Mouse (Mus musculus) hindbrain, embryonic 14.5 days (tissue): ENCODE measurements around the gene Dnaic1. TPM values are rescaled to one million over a fixed set of nuclear protein-coding genes. Genes with fewer than 3 reads are reported as not detected.
"Not testable (repeated sequence)": the region's sequence is repeated elsewhere in the genome, so short reads cannot be mapped to it uniquely, and the experiment has no call there.

ENCODE experiments used
- ATAC-seq: fragments of 200-750 bp; cut with Nextera tagmentation; 2 replicates; pipeline ENCODE4 v1.8.0; 2017; ENCODE audit warnings: moderate number of reproducible peaks, mild to moderate bottlenecking, moderate TSS enrichment, moderate library complexity; ENCODE audit not compliant: low FRiP score
- DNase-seq: peaks from one replicate; pipeline ENCODE4 v3.0.0-alpha.2; 2015; ENCODE audit warnings: low spot score
- H3K27ac ChIP-seq: fragments of 300-500 bp; sonication (generic); 2 replicates; pipeline ENCODE4 v1.5.1; 2014; ENCODE audit warnings: mild to moderate bottlenecking, moderate library complexity
- H3K27me3 ChIP-seq: fragments of 300-500 bp; sonication (generic); 2 replicates; pipeline ENCODE4 v1.6.1; 2014; ENCODE audit warnings: mild to moderate bottlenecking, low read length, mixed read lengths; ENCODE audit not compliant: control insufficient read depth, insufficient read depth
- H3K36me3 ChIP-seq: fragments of 300-500 bp; sonication (generic); replicated peaks from 2 replicates; pipeline ENCODE4 v1.6.1; 2014; ENCODE audit not compliant: control insufficient read depth, insufficient read depth
- H3K4me1 ChIP-seq: fragments of 300-500 bp; sonication (generic); replicated peaks from 2 replicates; pipeline ENCODE4 v1.6.1; 2014; ENCODE audit warnings: antibody characterized with exemption, low read length, mixed read lengths; ENCODE audit not compliant: control insufficient read depth, insufficient read depth
- H3K4me2 ChIP-seq: fragments of 300-500 bp; sonication (generic); replicated peaks from 2 replicates; pipeline ENCODE4 v1.6.1; 2014; ENCODE audit warnings: mild to moderate bottlenecking, moderate library complexity
- H3K4me3 ChIP-seq: fragments of 300-500 bp; sonication (generic); replicated peaks from 2 replicates; pipeline ENCODE4 v1.5.1; 2014; ENCODE audit warnings: mild to moderate bottlenecking, low read length
- H3K9ac ChIP-seq: fragments of 300-500 bp; sonication (generic); 2 replicates; pipeline ENCODE4 v1.6.1; 2014
- H3K9me3 ChIP-seq: fragments of 300-500 bp; sonication (generic); 2 replicates; pipeline ENCODE4 v1.6.1; 2016; ENCODE audit warnings: low read length; ENCODE audit not compliant: control insufficient read depth
- WGBS: fragments of 180-500 bp; shearing (Covaris S2); extraction: QIAGEN DNeasy Blood & Tissue Kit; methylation state at CpG from one replicate; pipeline ENCODE4 v1.1.7; 2014; 5-methylcytosine and 5-hydroxymethylcytosine counted together
- polyA plus RNA-seq: library from polyadenylated mRNA; unstranded; fragments of >200 nt; fragmentation: Nextera tagmentation; extraction: Ambion mirVana; gene quantifications from 2 replicates; pipeline ENCODE4 v1.2.1, GENCODE M21; 2014

The Dnaic1 gene
- polyA plus RNA-seq, 1 experiment from 2014 or later: 2.3 TPM

GRCm38 (mm10) chr4:41684131-41684930 lies 114.8 kb downstream of the Dnaic1 start:
- H3K4me1 ChIP-seq: peaks cover 25% of the 10 kb centered on the region

GRCm38 (mm10) chr4:41684931-41685453 lies 115.4 kb downstream of the Dnaic1 start:
- WGBS: 0% methylated on average over 12 of the region's 14 CpGs
- H3K4me3 ChIP-seq, H3K9ac ChIP-seq, DNase-seq, H3K36me3 ChIP-seq, H3K9me3 ChIP-seq, H3K27me3 ChIP-seq, H3K27ac ChIP-seq: not testable (repeated sequence)
- peak; percentile 5; the same call in 1 of the 2 replicates for ATAC-seq
- H3K4me2 ChIP-seq: peak overlapping the region; percentile 42; the same call in 1 of the 2 replicates
- peaks cover 18% of the 10 kb centered on the region for H3K4me1 ChIP-seq

More at GRCm38 (mm10) chr4:41684131-41684930, 114.8 kb downstream of the Dnaic1 start:
- not testable (repeated sequence) for H3K27me3 ChIP-seq, H3K9ac ChIP-seq, H3K4me3 ChIP-seq, H3K9me3 ChIP-seq, DNase-seq, H3K36me3 ChIP-seq
- Histone ChIP-seq H3K27ac (peak overlapping the region; percentile 76), H3K4me2 (peak overlapping the region; percentile 42)
- 0% methylated on average over 20 of the region's 27 CpGs for WGBS
- ATAC-seq: peak; percentile 16; the same call in 1 of the 2 replicates

- not testable (repeated sequence) for H3K9ac ChIP-seq, H3K27ac ChIP-seq, H3K4me2 ChIP-seq, H3K9me3 ChIP-seq, H3K27me3 ChIP-seq, H3K36me3 ChIP-seq, DNase-seq, H3K4me3 ChIP-seq, ATAC-seq
- peaks cover 13% of the 10 kb centered on the region; the same call in 1 of the 2 replicates for H3K4me1 ChIP-seq
- WGBS: 5% methylated on average over 9 of the region's 10 CpGs
These were observed 116.4 kb downstream of the Dnaic1 start for GRCm38 (mm10) chr4:41685882-41686492.

Other genes starting within 250 kb of the Dnaic1 start
- gene Ubap1, start 220.8 kb upstream of the Dnaic1 start, polyA plus RNA-seq: 64.1 and 68.7 TPM in 2 replicates
- gene Kif24, start 104.9 kb upstream of the Dnaic1 start, polyA plus RNA-seq: 2.3 and 3.4 TPM in 2 replicates
- gene Nudt2, start 104.6 kb upstream of the Dnaic1 start, polyA plus RNA-seq: 72.5 and 82.6 TPM in 2 replicates
- 10.3 and 12.4 TPM in 2 replicates for gene AI464131, start 66.7 kb upstream of the Dnaic1 start, polyA plus RNA-seq
- gene 1110017D15Rik, start 52.4 kb upstream of the Dnaic1 start, polyA plus RNA-seq: 19.5 and 24.2 TPM in 2 replicates
- gene Fam219a, start 237 bp upstream of the Dnaic1 start, polyA plus RNA-seq: 20.0 and 23.5 TPM in 2 replicates
- 127 and 130 TPM in 2 replicates for gene Enho, start 70.5 kb downstream of the Dnaic1 start, polyA plus RNA-seq
- 19.2 and 21.8 TPM in 2 replicates for gene Cntfr, start 127.3 kb downstream of the Dnaic1 start, polyA plus RNA-seq
- gene Il11ra1, start 130.2 kb downstream of the Dnaic1 start, polyA plus RNA-seq: 39.9 and 40.6 TPM in 2 replicates
- 57.5 and 60.5 TPM in 2 replicates for gene Rpp25l, start 143.8 kb downstream of the Dnaic1 start, polyA plus RNA-seq
- 271 and 274 TPM in 2 replicates for gene Dctn3, start 153.4 kb downstream of the Dnaic1 start, polyA plus RNA-seq
- 1.0 and 1.5 TPM in 2 replicates for gene Arid3c, start 161.4 kb downstream of the Dnaic1 start, polyA plus RNA-seq
- gene Galt, start 185.5 kb downstream of the Dnaic1 start, polyA plus RNA-seq: 46.2 and 47.2 TPM in 2 replicates
- gene Sigmar1, start 186.4 kb downstream of the Dnaic1 start, polyA plus RNA-seq: 77.5 and 84.5 TPM in 2 replicates
- 238 and 269 TPM in 2 replicates for gene Ccl27a, start 204.5 kb downstream of the Dnaic1 start, polyA plus RNA-seq